Mouse (Mus musculus) stomach, embryonic 15.5 days (tissue): ENCODE data around the gene Gjc2. TPM values are rescaled to one million over a fixed set of nuclear protein-coding genes. Genes with fewer than 3 reads are reported as not detected.
A peak's percentile ranks its signal among the peaks of the same experiment; 100 is the strongest.
"Not testable (repeated sequence)": the region's sequence is repeated elsewhere in the genome, so short reads cannot be mapped to it uniquely, and the experiment has no call there.

ENCODE experiments used
- ATAC-seq: fragments of 200-750 bp; cut with Nextera tagmentation; 2 replicates; pipeline ENCODE4 v1.8.0; 2017; ENCODE audit warnings: low read depth, moderate number of reproducible peaks, moderate TSS enrichment; ENCODE audit not compliant: insufficient read depth, low FRiP score
- H3K27ac ChIP-seq: fragments of 300-500 bp; sonication (generic); 2 replicates; pipeline ENCODE4 v1.5.1; 2015; ENCODE audit warnings: mild to moderate bottlenecking, inconsistent platforms
- H3K27me3 ChIP-seq: fragments of 300-500 bp; sonication (generic); replicated peaks from 2 replicates; pipeline ENCODE4 v1.6.1; 2015; ENCODE audit warnings: inconsistent platforms
- H3K36me3 ChIP-seq: fragments of 300-500 bp; sonication (generic); 2 replicates; pipeline ENCODE4 v1.6.1; 2015; ENCODE audit warnings: inconsistent platforms
- H3K4me1 ChIP-seq: fragments of 300-500 bp; sonication (generic); 2 replicates; pipeline ENCODE4 v1.6.1; 2015; ENCODE audit warnings: inconsistent platforms
- H3K4me2 ChIP-seq: fragments of 300-500 bp; sonication (generic); 2 replicates; pipeline ENCODE4 v1.6.1; 2015; ENCODE audit warnings: mild to moderate bottlenecking, inconsistent platforms
- H3K4me3 ChIP-seq: fragments of 300-500 bp; sonication (generic); replicated peaks from 2 replicates; pipeline ENCODE4 v1.5.1; 2015; ENCODE audit warnings: inconsistent platforms
- H3K9ac ChIP-seq: fragments of 300-500 bp; sonication (generic); 2 replicates; pipeline ENCODE4 v1.6.1; 2015; ENCODE audit warnings: inconsistent platforms
- H3K9me3 ChIP-seq: fragments of 300-500 bp; sonication (generic); 2 replicates; pipeline ENCODE4 v1.6.1; 2016; ENCODE audit warnings: inconsistent platforms
- WGBS: fragments of 180-500 bp; shearing (Covaris S2); methylation state at CpG from one replicate; pipeline ENCODE4 v1.1.7; 2015; 5-methylcytosine and 5-hydroxymethylcytosine counted together
- polyA plus RNA-seq: library from polyadenylated mRNA; unstranded; fragments of >200 nt; fragmentation: Nextera tagmentation; extraction: Ambion mirVana; gene quantifications from 2 replicates; pipeline ENCODE4 v1.2.1, GENCODE M21; 2015

The Gjc2 gene
- polyA plus RNA-seq, 1 experiment from 2014 or later = 1.7 TPM

DNA sequence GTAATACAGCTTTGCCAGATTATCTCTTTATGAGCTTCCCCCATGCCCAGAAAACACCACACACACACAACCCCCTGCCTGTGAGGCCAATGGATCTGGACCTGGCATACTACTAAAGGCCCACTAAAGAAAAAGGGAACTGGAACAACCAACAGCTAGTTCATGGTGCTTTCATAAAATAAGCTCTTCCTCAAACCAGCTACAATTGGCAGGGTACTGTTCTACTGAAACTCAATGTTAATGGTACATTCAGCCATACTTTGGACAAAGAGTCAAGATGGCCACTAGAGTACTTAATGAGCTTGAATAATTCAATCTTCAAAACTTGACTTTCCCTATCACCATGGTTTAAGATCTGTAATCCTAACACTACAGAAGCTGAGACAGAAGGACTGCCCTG, 38.6 kb upstream of the Gjc2 start:
- H3K27me3 ChIP-seq = no peaks in the 10 kb centered on the region
- peaks cover 58% of the 10 kb centered on the region for H3K4me1 ChIP-seq
- no peaks in the 10 kb centered on the region for H3K9me3 ChIP-seq
- H3K36me3 ChIP-seq = 0 out of 2 replicates have a peak, but pooled peaks cover 5% of the 10 kb centered on the region
- H3K9ac ChIP-seq = no peak overlapping the region
- H3K4me2 ChIP-seq = no peak overlapping the region
- H3K27ac ChIP-seq = no peak overlapping the region
- ATAC-seq = no peak
- no peak overlapping the region for H3K4me3 ChIP-seq

DNA sequence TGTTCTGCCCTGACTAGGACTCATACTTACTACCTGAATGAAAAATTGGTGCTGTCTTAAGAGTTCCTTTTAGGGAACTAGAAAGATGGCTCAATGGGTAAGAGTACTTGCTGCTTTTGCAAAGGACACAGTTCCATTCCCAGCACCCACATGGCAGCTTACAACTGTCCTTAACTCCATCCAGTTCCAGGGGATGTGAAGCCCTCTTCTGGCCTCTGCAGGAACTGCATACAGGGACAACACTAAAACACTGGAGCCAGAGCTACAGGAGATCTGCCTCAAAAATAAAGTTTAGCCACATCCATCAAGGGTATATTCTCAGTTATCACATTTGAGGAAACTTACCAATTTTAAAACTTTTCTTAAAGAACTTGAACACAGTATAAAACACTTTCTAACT, 36.1 kb upstream of the Gjc2 start:
- H3K9ac ChIP-seq = no peak overlapping the region
- H3K27me3 ChIP-seq = no peaks in the 10 kb centered on the region
- H3K9me3 ChIP-seq = no peaks in the 10 kb centered on the region
- H3K36me3 ChIP-seq = 0 out of 2 replicates have a peak, but pooled peaks cover 5% of the 10 kb centered on the region
- peak overlapping the region; percentile 59 for H3K27ac ChIP-seq
- peaks cover 43% of the 10 kb centered on the region for H3K4me1 ChIP-seq
- H3K4me2 ChIP-seq = peak overlapping the region; percentile 25
- H3K4me3 ChIP-seq = no peak overlapping the region
- no peak for ATAC-seq

DNA sequence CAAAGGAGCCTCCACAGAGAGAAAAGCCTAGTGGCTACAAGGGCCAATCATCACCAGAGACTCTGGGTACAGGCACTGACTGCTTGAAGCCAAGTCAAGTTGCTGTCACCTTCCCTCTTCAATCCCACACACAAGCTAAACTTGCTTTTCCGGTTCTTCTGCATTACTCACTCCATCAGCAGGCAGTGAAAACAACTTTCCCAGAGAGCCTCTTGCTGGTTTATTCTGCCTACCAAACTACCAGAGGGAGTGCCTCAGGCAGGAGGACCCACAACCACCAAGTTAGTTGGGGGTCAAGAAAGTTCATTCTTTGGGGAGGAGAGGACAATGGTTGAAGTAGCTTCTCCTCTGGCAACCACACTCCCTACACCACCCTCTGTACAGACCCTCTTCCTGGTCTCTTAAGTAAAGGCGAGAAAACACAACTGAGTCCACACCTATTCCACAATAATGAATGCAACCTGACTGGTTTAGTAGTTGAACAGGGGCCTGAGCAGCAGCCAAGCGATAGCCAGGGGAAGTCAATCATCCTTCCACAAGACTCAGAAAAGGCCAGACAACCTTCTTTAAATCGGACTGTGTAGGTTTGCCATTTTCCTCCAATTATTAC, 35.5 kb upstream of the Gjc2 start:
- WGBS = 71% methylated on average over 4 of the region's 4 CpGs
- peak overlapping the region; percentile 25 for H3K4me2 ChIP-seq
- peak; percentile 77 for ATAC-seq
- no peak overlapping the region for H3K9ac ChIP-seq
- no peaks in the 10 kb centered on the region for H3K9me3 ChIP-seq
- peaks cover 38% of the 10 kb centered on the region for H3K4me1 ChIP-seq
- no peak overlapping the region for H3K4me3 ChIP-seq
- no peaks in the 10 kb centered on the region for H3K27me3 ChIP-seq
- 0 out of 2 replicates have a peak, but pooled peaks cover 5% of the 10 kb centered on the region for H3K36me3 ChIP-seq
- H3K27ac ChIP-seq = peak overlapping the region; percentile 59

DNA sequence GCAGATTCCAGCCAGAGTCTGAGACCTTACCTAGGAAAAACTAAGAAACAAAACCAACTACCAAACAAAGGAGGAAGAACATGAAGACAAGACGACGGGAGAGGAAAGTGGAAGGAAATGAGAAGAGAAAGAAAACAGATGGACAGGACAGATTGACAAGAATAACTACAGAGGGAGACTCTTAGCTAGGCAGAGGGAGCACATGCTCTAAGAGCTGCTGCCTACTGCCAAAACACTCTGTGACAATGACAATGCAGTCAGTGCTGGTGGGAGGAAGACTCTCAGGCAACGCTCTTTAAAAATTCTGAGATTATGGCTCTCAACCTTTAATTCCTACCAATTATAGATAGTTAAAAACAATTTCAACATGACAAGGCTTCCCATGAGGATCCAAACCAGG, 33.9 kb upstream of the Gjc2 start:
- no peak for ATAC-seq
- WGBS = 78% methylated on average over 3 of the region's 3 CpGs
- Histone ChIP-seq H3K4me2 (no peak overlapping the region), H3K9ac (no peak overlapping the region), H3K36me3 (peaks cover 6% of the 10 kb centered on the region; the same call in 1 of the 2 replicates), H3K4me3 (no peak overlapping the region), H3K4me1 (peaks cover 27% of the 10 kb centered on the region), H3K27ac (no peak overlapping the region), H3K9me3 (no peaks in the 10 kb centered on the region), H3K27me3 (no peaks in the 10 kb centered on the region)

DNA sequence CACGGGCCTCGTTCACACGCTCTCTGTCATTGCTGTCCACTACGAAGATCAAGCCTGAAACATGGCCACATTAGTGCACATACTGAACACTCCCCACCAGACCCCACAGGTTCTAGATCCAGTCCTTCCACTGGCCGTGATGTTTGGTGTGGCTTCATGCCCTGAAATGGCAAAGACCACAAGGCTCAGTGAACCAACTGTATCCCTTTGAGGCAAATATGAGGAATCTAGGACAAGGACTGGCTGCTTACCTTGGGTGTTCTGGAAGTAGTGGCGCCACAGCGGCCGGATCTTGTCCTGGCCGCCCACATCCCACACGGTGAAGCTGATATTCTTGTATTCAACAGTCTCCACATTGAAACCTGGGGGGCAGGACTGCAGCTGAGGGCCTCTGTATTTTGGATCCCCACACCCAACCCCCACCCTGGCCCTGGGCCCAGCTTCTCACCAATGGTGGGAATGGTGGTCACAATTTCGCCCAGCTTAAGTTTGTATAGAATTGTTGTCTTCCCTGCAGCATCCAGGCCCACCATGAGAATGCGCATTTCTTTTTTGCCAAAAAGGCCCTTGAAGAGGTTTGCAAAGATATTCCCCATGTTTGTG, 30.0 kb upstream of the Gjc2 start:
- H3K9ac ChIP-seq = no peak overlapping the region
- 91% methylated on average over 12 of the region's 12 CpGs for WGBS
- ATAC-seq = no peak
- H3K9me3 ChIP-seq = no peaks in the 10 kb centered on the region
- no peak overlapping the region for H3K27ac ChIP-seq
- peaks cover 21% of the 10 kb centered on the region for H3K4me1 ChIP-seq
- no peaks in the 10 kb centered on the region for H3K27me3 ChIP-seq
- no peak overlapping the region for H3K4me3 ChIP-seq
- H3K36me3 ChIP-seq = peaks cover 23% of the 10 kb centered on the region
- no peak overlapping the region for H3K4me2 ChIP-seq

DNA sequence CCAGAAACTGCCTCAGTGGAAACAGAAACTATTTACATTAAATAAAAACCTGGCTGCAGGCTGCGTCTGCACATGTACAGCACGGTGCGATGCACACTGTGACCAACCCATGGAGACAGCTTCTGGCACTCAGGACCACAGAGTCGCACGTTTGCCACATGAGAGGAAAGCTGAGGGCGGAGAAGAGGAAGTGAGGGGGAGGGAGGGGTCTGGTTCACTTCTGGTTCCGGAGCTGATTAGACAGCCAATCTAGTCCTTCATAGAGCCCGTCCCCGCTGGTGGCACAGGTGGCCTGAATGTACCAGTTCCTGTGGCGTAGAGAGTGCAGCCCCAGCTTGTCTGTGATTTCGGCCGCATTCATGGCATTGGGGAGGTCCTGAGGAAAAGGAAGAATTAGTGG, 29.3 kb upstream of the Gjc2 start:
- WGBS = 73% methylated on average over 12 of the region's 12 CpGs
- H3K9me3 ChIP-seq, H3K9ac ChIP-seq, H3K27ac ChIP-seq, H3K27me3 ChIP-seq, H3K4me3 ChIP-seq, H3K4me2 ChIP-seq, ATAC-seq: not testable (repeated sequence)
- Histone ChIP-seq H3K36me3 (peaks cover 23% of the 10 kb centered on the region), H3K4me1 (peaks cover 22% of the 10 kb centered on the region)

DNA sequence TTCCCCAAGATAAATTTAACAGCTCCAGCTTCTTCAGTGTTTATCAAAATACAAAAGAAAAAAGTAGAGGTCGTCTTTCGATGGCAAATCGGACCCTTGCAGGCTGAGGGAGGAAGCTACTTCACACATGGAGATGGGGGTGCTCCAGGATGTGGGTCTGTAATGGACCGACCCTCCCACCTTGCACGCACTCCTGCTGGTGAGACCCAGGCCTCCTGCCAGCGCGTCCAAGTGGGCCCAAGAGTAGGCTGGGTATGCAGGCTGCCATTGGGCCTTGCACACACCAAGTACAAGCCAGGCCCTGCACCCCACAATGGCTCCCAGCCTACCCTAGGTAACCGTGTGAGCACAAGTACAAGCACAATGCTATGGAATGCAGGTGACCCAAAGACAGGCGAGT, 28.5 kb upstream of the Gjc2 start:
- peaks cover 22% of the 10 kb centered on the region for H3K4me1 ChIP-seq
- not testable (repeated sequence) for H3K9ac ChIP-seq, H3K4me2 ChIP-seq, ATAC-seq, H3K9me3 ChIP-seq, H3K27ac ChIP-seq, H3K27me3 ChIP-seq, H3K4me3 ChIP-seq
- peaks cover 23% of the 10 kb centered on the region for H3K36me3 ChIP-seq
- WGBS = 86% methylated on average over 9 of the region's 9 CpGs

DNA sequence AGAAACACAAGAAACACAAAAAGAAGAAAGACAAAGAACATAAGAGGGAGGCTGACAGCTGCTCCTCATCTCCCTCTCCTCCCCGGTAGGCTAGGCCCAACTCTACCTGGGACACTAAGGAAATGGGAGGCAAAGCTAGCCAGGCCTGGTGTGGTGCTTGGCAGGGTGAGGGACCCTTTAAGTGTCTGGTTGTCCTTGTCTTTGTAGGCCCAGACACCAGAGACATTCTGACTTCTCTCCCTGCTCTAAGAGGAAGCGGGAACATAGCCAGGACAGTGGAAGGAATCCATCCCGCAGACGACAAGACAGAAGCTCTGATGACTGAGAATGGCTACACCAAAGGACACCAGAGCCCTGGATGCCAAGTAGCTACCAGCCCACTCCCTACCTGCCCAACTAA, 27.0 kb upstream of the Gjc2 start:
- no peaks in the 10 kb centered on the region for H3K9me3 ChIP-seq
- H3K4me3 ChIP-seq = no peak overlapping the region
- H3K36me3 ChIP-seq = peaks cover 29% of the 10 kb centered on the region
- H3K9ac ChIP-seq = no peak overlapping the region
- peaks cover 22% of the 10 kb centered on the region for H3K4me1 ChIP-seq
- H3K27ac ChIP-seq = no peak overlapping the region
- ATAC-seq = no peak
- H3K4me2 ChIP-seq = no peak overlapping the region
- 86% methylated on average over 4 of the region's 4 CpGs for WGBS
- H3K27me3 ChIP-seq = no peaks in the 10 kb centered on the region

DNA sequence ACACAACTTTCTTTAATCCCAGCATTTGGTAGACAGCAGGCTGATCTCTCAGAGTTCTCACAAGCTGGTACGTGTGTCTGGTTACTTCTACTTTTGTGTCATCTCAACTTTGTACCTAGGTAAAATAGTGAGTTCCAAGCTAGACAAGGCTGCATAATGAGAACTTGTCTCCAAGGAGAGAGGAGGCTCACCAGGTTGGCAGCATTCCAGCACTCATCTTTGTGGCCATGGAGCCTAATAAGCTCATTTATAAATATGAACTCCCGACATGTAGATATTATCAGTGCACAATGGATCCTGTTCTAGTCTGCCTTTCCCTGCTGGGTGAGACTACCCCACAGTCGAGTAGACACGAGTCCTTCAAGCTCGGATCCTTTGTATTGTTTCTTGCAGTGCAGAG, 26.6 kb upstream of the Gjc2 start:
- Histone ChIP-seq H3K9me3 (no peaks in the 10 kb centered on the region), H3K4me3 (peak overlapping the region; percentile 96), H3K27me3 (no peaks in the 10 kb centered on the region), H3K36me3 (peaks cover 29% of the 10 kb centered on the region), H3K4me2 (peak overlapping the region; percentile 87), H3K27ac (no peak overlapping the region; the same call in 1 of the 2 replicates), H3K4me1 (peaks cover 22% of the 10 kb centered on the region), H3K9ac (no peak overlapping the region)
- ATAC-seq = no peak
- 60% methylated on average over 5 of the region's 5 CpGs for WGBS

DNA sequence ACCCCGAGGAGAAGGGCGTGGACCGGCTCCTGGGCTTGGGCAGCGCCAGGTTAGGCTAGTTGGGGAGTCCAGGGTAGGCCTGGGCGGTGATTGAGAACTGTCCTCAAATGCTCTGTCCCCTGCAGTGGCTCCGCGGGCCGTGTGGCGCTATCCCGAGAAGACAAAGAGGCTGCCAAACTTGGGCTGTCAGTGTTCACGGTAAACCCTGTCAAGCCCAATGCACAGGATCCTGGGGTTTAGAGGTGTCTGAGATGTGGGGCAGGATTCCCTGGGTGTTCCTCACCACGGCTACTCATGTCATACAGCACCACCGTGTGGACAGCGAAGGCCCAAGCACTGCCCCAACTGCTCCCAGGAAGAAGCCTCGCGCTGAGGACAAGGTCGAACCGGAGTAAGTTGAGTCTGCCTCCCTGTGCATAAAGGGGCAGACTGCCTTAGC, 26.0 kb upstream of the Gjc2 start:
- Histone ChIP-seq H3K36me3 (peaks cover 29% of the 10 kb centered on the region), H3K4me1 (peaks cover 22% of the 10 kb centered on the region), H3K9me3 (no peaks in the 10 kb centered on the region), H3K4me3 (peak overlapping the region; percentile 96), H3K27me3 (no peaks in the 10 kb centered on the region), H3K9ac (peak overlapping the region; percentile 29), H3K27ac (peak overlapping the region; percentile 96), H3K4me2 (peak overlapping the region; percentile 87)
- 8% methylated on average over 18 of the region's 18 CpGs for WGBS
- peak; percentile 68 for ATAC-seq

DNA sequence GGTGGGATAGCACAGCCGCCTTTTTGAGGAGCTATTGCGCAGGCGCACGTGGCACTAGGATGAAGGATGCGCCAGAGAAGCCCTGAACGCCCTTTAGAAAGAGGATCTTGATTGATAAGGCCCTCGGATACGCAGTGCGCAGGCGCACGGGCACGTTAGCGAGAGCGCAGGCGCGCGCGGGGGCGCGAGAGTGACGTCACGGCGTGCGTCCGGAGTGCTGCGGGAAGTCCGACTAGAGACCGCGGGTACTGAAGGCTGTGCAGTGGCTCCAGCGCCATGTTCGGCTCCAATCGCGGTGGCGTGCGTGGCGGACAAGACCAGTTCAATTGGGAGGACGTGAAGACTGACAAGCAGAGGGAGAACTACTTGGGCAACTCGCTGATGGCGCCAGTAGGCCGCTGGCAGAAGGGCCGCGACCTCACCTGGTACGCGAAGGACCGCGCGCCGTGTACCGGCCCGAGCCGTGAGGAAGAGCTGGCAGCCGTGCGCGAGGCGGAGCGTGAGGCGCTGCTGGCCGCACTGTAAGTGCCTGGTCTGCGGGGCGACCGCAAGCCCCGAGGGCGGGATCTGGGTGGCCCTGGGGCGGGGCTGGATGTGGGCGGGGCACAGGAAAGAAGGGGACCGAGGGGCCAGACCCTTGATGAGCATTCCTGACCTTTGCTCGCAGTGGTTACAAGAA, 25.3 kb upstream of the Gjc2 start, which contains the start of gene 2310033P09Rik:
Gene 2310033P09Rik (plus strand): TSS at position 169 of the 679 bp plus-strand sequence.
- Histone ChIP-seq H3K4me3 (peak within 1 kb of the TSS; percentile 96), H3K4me2 (peak within 1 kb of the TSS; percentile 87), H3K9ac (peak within 1 kb of the TSS; percentile 92), H3K27ac (peak within 1 kb of the TSS; percentile 96), H3K4me1 (peaks cover 22% of the 10 kb centered on the region), H3K27me3 (no peaks in the 10 kb centered on the region), H3K36me3 (peaks cover 29% of the 10 kb centered on the region), H3K9me3 (no peaks in the 10 kb centered on the region)
- under 1% methylated on average over 66 of the region's 67 CpGs for WGBS
- peak; percentile 77 for ATAC-seq
